Mouse (Mus musculus) heart, postnatal 36 days (tissue): ENCODE measurements around the gene Fam193a. TPM values are rescaled to one million over a fixed set of nuclear protein-coding genes. Genes with fewer than 3 reads are reported as not detected.

Experiments used
- DNase-seq, 2 experiments: peaks; one replicate each; pipeline ENCODE4 v3.0.0; 2021 to 2022
- intact Hi-C: fragments of 180-260 bp; cut with DNase I; formaldehyde crosslinking; loops from one replicate; pipeline ENCODE4 v1.15.1; 2025
- total RNA-seq, 2 experiments: library from RNA; stranded (reverse); gene quantifications; 2 replicates each; pipeline ENCODE4 v1.2.3; 2021

Gene Fam193a
- total RNA-seq, 2 experiments from 2014 or later = 23.7 TPM

DNA sequence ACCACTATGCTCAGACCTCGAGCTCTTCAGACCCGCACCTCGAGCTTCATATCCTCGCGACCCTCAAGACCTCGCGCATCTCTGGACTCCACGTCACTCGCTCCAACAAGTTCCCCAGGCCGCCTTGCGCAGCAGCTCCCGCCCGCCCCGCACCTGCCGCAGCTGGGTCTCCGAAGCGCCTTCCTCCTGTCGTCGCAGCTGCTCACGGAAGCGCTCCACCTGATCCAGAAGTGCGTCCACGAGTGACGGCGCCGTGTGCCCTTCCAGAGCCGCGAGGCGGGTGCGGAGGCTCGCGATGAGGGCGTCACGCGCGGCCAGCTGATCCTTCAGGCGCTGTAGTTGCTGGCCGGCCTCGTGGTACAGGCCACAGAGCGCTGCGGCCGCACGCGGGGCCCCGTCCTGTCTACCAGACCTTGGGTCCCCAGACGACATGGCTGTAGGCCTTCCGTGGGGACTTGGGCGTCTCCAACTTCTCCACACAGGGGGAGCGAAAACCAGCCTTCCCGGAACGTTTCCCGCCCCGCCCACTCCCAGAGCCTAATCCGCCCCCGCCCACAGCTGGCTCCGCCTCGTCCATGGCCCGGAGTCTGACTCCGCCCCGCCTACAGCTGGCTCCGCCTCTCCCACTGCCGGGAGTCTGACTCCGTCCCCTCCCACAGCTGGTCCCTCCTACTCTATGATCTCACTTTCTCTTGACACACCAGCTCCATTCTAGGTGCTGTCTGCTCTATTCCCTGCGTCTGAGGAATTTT, 143.9 kb downstream of the Fam193a start, which contains the start of gene Tnip2:
Tnip2 (minus strand) TSS at position 526 of the 752 bp plus-strand sequence.
- intact Hi-C loops = loop anchor here (5.0 kb wide), 1 partner anchor 141 kb away; no protein-coding TSS in a partner anchor
- peak; percentile 96 to 98 for DNase-seq

DNA sequence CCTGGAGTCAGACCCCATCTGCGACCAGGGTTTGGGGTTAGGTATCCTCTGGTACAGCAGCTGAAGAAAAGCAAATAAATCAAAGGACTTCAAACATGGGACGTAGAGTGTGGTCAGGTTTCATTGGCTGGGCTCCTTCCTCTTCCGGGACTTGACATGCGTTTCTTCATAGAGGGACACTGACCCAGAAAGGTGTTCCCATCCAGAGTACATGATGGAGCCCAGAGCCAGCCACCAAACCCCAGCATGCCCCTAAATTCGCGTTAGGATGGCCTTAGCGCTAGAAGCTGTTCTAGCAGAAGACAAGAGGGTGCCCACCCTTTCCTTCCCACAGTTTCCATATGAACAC, 144.5 kb downstream of the Fam193a start:
- DNase-seq = no peak
- intact Hi-C loops = loop anchor here (5.0 kb wide), 1 partner anchor 142 kb away; no protein-coding TSS in a partner anchor

DNA sequence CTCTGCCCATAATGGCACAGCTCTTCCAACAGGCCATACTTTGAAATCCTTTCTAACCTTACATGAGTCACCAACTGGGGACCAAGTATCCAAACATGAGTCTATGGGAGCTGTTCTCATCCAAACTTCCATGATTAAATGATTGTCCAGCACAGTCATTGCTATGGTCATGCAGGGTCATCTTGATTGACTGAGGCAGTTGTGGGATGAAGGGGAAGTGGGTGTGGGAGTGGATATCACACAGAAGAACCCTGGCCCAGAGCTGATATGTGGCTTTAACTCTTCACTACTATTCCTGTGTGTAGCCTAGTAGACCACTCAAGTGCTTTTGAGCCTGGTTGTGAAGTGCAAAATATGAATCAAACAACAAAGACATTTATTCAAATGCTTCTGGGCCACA, 145.4 kb downstream of the Fam193a start:
- intact Hi-C loops = no loop called here

DNA sequence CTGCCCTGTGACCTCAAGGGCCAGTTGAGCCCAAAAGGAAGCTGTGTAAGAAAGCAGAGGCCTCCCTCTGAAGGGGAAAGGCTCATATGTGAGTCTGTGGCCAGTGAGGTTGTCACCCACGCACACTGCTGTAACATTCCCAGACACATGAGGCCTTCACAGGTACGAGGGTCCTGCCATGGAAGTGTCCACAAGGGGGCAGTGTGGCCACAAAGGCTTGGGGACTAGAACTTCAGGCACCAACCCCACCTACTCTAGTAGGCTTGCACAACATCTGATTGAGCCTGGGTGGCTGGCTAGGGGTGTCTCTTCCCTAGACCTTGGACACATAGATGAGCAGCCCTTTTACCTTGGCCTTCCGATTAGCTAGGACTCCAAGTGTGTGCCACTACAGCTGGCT, 148.2 kb downstream of the Fam193a start:
- peak; percentile 83 to 90 for DNase-seq
- intact Hi-C loops = no loop called here

More for the DNA sequence above, 145.4 kb downstream of the Fam193a start:
- no peak for DNase-seq

DNA sequence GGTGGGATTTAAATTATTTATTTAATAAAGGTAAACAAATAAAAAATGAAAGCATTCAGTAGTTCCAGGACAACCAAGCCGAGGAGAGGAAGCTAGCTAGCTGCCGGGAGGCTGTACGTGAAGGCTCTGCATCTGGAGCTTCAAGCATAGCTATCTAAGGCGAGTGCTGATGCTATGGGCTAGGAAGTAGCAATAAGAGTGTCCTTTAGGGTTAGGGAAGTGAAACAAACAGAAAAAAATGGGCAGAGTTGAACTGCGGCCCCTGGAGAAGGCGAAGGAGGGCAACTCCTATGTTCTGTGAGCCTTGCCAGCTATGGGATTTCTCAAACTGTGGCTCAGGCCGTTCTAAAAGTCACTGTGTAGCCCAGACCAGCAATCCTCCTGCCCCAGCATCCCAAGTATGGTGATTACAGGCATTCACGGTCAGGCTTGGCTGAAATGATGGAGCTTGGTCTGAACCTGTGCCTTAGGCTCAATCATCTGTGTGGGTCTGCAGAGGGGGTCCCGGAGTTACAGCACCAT, 149.7 kb downstream of the Fam193a start:
- intact Hi-C loops = no loop called here
- no peak for DNase-seq

DNA sequence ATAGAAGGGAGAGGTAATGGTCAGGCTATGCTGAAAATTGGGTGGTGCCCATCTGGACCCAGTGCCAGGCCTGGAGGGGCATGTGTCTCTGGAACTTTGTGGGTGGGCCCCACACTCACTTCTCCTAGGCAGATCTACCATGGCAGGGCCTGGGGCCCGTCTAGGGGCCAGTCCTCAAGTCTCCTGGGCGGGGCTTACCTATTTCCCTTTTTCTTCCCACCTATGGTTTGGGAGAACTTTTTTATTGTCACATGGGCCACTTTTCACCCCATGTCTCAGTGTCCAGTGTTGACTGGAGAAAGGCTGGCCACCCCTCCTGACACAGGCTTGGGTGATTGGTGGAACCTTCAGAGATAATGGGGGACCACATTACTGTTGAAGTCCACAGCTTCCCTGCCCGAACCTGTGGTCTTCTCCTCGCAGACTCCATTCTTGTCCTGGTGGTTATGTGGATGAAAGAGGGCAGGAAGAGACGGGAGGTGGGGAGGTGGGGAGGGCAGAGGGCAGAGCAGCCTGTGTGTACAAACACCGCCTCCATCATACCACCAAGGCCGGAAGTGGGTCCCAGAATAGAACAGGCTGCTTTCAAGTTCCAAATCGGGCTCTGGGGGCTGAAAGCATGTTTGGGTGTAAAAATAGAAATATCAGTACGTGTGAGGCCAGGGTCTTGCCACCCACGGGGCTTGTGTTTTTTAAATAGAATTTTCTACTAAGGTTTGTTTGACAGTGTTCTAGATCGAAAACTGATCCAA, 150.9 kb downstream of the Fam193a start:
- DNase-seq = no peak
- intact Hi-C loops = loop anchor here (5.0 to 10.0 kb wide), 2 partner anchors 52 to 584 kb away; partner anchors contain the start of genes Add1 and Lrpap1

DNA sequence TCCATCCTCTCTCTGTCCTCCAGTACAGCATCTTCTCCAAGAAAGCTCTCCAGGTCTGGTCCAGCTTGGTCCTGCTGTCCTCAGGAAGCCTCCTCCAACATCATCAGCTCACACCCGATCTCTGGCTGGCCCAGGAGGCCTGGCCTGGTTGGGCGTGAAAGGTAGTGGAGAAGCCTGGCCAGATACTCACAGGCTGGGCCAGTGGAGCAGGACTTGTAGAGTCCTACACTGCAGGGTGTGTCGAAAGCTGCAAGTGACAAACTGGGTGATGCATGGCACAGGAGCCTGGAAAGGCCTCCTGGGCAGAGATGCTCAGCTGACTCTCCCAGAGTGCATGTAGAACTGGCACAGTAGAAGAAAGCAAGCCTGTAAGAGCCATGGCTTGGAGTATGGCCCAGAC, 151.6 kb downstream of the Fam193a start:
- DNase-seq = no peak
- intact Hi-C loops = loop anchor here (5.0 to 10.0 kb wide), 2 partner anchors 51 to 583 kb away; partner anchors contain the start of genes Add1 and Lrpap1

DNA sequence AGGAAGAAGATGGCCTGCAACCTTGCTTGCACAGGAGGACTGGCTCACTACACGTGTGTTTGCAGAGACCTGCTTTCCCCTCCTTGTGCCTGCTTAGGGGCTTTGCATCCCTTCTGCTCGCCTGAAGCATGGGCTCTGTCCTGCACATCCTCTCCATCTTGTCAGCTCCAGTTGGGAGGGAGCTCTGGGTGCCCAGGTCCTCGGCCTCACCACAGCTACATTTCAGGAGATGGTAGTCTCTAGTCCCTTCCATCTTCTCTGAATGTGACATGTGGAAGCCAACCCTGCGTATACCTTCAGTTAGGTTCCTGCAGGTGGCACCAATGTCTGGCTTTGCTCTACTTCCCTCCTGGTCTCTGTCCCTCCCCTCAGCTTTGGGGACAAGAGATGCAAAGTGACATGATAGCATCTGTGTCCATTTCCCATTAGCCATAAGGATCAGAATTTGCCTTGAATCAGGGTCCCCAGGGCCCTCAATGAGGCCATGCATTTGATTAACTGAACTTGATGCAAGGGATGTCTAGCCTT, 154.3 kb downstream of the Fam193a start:
- no peak for DNase-seq
- intact Hi-C loops = loop anchor here (2.0 to 10.0 kb wide), 3 partner anchors 48 to 581 kb away; partner anchors contain the start of genes Add1, Lrpap1 and Mfsd10

DNA sequence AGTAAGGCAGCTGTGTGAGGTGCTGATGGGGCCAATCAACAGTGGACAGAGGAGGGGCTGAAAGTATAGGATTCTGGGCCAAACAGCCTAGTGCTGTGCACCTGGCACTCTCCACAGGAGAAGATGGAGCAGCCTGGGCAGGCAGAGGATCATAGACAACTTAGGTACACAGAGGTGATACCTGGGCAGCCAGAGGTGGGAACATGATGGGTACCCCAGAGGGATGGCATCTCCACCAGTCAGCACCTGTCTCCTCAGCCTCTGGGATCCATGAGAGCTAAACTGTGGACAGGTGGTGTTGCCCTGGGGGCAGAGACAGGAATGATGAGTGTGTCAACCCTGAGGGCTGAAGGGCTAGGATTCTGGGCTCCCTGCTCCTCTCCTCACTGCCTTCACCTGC, 154.8 kb downstream of the Fam193a start:
- DNase-seq = no peak
- intact Hi-C loops = loop anchor here (2.0 to 10.0 kb wide), 3 partner anchors 48 to 580 kb away; partner anchors contain the start of genes Add1, Lrpap1 and Mfsd10

DNA sequence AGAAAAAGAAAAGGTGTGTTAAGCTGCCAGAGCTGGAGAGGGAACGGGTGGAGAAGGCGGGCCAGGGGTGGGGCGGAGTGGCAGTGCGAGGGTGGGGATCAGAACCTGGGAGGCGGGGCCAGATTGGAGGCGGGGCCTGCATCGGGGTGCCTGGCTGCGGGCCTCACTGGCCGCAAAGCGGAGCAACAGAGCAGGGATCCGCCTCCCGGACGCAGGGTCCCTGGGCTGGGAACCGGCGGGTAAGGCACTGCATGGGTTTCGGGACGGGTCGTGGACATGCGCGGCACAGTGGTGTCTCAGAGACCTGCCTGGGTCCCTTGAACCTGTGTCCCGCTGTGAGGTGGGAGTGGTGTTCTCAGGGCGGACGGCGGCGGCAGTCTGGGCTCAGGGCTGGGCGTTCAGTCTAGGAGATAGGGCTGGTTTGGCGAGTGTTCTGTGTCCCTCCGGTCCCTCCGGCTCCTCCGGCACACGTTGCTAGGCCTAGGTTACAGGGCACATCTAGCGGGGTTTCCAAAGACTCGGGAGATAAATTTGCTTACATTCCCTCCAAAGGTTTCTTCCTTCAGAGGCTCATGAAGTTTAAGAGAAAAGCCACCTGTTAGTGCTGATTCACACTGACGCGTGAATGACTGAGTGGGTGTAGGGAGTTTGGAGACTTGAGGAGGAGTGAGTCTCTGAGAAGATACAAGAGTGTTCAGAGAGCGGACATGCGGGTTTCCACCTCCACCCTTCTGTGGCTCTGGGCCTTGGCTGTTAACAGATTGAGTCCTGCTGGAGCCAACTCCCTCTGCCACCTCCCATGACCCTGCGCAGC, 156.1 kb downstream of the Fam193a start, which contains the start of gene Sh3bp2:
Sh3bp2 (plus strand) TSS at position 176 of the 814 bp plus-strand sequence.
- intact Hi-C loops = loop anchor here (2.0 to 10.0 kb wide), 2 partner anchors 111 to 579 kb away; partner anchors contain the start of genes Lrpap1 and Mfsd10
- DNase-seq = peak; percentile 96 to 98

DNA sequence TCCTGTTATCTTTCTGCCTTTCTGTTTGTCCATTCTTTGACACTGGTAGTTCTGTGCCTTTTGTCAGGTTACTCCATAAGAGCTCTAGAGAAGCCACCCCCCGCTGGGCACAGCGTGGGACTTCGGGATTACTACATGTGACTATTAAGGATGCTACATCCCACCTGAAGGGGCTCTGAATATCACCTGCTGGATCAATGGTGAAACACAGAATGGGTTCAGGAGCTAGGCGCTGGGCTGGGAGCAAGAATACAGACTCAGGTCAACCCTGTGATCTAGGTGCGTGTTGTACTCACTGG, 156.7 kb downstream of the Fam193a start:
- DNase-seq = no peak
- intact Hi-C loops = loop anchor here (10.0 kb wide), 1 partner anchor 578 kb away; the partner anchor contains the start of gene Lrpap1

DNA sequence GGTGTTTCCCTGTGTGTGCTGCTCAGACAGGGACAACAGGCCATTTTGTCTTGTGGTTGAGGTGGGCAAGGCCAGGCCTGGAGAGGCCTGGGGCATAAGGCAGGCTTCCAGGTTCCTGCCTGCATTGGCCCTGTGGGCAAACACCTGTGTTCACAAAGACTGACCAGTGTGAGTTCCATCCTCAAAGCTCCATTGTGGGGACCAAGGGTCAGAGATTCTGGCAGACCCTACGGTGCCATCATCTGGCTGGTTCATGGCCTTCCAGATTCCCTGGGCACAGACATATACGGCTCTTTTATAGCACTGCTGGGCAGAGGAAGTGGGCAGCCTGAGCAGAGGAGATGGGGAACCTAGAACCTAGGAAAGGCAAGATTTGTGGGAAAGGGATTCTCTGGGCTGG, 157.6 kb downstream of the Fam193a start:
- intact Hi-C loops = loop anchor here (10.0 kb wide), 1 partner anchor 577 kb away; the partner anchor contains the start of gene Lrpap1
- DNase-seq = no peak

DNA sequence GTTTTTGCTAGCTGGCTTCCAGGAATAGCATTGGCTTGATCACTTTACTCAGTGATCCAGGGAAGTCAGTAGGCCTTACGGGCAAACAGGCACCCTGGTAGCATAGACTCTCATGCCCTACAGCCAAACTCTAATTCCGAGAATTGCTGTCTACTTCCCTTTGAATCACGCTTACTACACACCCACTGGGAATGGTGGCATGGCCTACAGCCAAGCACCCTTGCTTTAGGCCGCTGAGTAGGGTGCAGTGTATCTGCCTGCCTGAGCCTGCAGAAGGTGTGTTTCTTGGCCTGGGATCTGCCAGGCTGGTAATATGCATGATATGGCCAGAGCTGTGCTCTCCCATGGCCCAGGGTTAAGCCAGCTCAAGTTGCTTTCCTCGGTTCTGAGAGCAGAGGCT, 159.0 kb downstream of the Fam193a start:
- no peak for DNase-seq
- intact Hi-C loops = loop anchor here (10.0 kb wide), 1 partner anchor 576 kb away; the partner anchor contains the start of gene Lrpap1

DNA sequence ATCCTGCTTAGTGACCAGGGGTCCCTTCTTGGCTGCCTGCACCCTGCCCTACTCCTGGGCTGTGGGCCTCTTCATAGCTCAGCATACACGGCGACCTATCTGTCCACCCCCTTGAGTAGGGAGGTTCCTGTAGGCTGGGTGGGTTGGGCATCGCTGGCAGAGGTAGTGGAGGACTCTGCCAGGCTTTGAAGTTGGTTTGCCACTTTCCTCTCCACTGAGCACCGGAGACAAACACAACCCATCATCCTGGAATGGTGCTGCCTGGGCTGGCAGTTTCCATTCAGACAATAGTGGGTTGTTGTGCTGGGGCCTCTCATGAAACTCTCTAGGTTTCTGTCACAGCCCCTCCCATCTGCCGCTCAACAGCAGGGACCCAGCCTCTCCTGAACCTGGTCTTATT, 160.4 kb downstream of the Fam193a start:
- intact Hi-C loops = no loop called here
- DNase-seq = no peak

DNA sequence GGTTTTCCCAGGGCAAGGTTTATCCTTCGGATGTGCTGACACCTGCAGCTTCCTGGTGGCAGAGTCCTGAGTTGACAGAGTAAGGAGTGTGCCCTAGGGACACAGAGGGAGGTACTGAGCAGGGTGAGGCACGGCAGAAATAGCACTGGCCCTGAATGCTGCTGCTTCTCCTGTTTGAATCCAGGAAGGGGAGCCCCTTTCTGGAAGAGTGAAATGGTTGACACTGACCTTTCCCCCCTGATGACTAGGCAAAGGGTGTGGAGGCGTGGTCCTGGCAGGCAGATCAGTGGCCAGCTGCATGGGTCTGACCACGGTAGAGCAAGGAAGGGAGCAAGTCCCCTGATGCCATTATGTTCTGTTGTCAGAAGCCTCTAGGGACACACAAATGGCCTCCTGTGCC, 161.0 kb downstream of the Fam193a start:
- DNase-seq = no peak
- intact Hi-C loops = no loop called here

DNA sequence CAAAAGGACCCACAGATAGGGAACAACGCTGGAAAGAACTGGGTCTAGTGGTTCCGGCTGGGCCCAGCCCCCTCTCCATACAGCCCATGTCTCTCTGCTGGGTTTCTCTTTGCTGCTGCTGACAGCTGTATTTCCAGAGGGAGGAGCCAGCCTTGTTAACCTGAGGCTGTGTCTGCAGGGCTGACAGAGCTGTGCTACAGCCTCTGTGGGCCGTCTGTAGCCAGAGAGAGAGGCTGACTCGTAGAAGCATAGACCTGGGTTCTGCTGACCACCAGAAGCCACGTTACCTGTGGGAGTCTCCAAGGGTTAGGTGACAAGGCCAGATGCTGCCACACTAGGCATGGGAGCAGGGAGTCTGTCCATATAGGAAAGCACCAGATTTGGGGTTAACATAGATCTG, 163.3 kb downstream of the Fam193a start:
- intact Hi-C loops = no loop called here

DNA sequence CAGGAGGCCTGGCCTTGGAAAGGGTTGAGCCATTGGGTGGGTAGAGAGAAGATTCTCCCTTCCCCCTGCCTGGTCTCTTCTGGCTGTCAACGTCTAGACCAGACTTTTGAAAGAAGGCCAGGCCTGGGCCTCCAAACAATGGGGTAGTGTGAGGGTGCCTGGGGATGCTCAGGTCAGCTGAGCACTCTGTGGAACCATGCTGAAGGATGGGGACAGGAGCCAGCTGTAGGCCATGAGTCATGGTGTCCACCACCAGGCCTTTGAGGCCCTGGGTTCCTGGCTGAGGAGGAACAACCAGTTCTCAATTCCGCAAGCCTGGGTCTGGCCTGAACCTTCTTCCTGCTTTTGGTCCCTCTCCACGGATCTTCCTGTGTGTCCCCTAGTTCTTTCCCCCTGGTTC, 164.1 kb downstream of the Fam193a start:
- intact Hi-C loops = no loop called here

More for the DNA sequence above, 163.3 kb downstream of the Fam193a start:
- DNase-seq = no peak

DNA sequence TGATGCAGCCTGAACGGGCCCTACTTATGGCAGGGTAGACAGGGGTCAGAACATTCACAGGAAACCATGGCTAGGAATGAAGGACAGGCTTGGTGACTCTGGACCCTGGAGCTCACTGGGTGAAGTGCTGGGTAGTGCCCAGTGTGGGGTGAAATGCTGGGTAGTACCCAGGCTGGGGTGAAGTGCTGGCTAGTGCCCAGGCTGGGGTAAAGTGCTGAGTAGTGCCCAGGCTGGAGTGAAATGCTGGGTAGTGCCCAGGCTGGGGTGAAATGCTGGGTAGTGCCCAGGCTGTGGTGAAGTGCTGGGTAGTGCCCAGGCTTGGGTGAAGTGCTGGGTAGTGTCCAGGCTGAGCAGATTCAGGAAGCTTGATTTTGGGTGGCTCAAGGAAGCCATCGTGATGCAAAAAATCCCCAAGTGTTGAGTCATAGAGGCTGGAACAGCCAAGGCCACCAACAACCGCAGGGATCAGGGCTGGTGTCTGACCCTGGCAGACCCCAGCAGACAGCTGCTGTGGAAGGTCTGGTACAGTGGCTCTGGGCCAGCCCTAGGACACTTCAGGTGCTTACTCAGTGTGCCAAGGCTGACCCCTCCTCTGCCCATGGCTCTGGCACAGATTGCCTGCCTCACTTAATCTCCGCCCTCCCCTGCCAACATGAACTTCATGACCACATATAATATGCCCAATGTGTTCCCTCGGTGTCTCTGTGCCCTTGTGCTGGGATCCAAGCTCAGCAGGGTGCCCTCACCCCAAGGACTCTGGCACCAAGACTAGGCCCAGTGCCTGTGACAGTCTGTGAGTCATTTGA, 165.2 kb downstream of the Fam193a start:
- intact Hi-C loops = no loop called here
- no peak for DNase-seq

More for the DNA sequence above, 164.1 kb downstream of the Fam193a start:
- peak; percentile 41 to 43 for DNase-seq

DNA sequence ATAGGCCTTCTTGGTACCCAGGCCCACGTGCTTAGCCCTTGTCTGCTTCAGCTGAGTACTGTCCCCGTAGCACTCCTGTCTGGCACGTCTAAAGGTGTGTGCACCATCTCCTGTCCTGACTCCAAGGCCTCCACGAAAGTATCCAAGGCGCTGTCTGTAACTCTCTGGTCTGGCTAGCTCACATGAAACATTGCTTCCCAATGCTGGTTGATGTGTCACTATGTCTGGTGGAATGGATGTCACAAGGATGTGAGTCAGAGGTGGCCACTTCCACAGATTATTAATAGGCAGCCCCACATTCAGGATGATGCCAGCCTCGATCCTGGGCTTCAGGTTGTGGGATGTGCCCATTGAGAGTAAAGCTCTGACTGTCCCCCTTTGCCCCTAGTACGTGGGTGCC, 166.1 kb downstream of the Fam193a start:
- intact Hi-C loops = no loop called here
- no peak for DNase-seq
